Mouse (Mus musculus) CH12.LX (cell line): ENCODE measurements at regions not wholly inside any gene's neighbourhood (a gene's known extent, or its start where the extent isn't known, plus 50 kb on each side); places are given as distances from the start of the nearest gene placed in this dataset.

ENCODE experiments used
- DNase-seq: peaks from one replicate; pipeline ENCODE4 v3.0.0-alpha.2; 2013; ENCODE audit errors: extremely low read depth
- H3K27ac ChIP-seq: 2 replicates; pipeline ENCODE4 v1.5.1; 2012; ENCODE audit warnings: low read depth, mild to moderate bottlenecking, control low read depth, moderate library complexity; ENCODE audit not compliant: insufficient read depth
- H3K27me3 ChIP-seq: replicated peaks from 2 replicates; pipeline ENCODE3; 2012; ENCODE audit warnings: inconsistent platforms
- H3K36me3 ChIP-seq, 2 experiments: replicated peaks in 1 of 2; 2 replicates each; pipeline versions ENCODE3 to v1.6.1; 2012; ENCODE audit warnings: inconsistent platforms in 1 of 2, low read length in 1 of 2, mild to moderate bottlenecking in 1 of 2, mixed read lengths in 1 of 2, moderate library complexity in 1 of 2; ENCODE audit not compliant: control insufficient read depth in 1 of 2, insufficient read depth in 1 of 2
- H3K4me1 ChIP-seq, 2 experiments: 2 replicates each; pipeline ENCODE4 v1.6.1; 2012; ENCODE audit warnings: inconsistent platforms in 1 of 2, moderate library complexity in 1 of 2; ENCODE audit not compliant: insufficient read depth in 2 of 2, control insufficient read depth in 1 of 2
- H3K4me2 ChIP-seq: 2 replicates; pipeline ENCODE4 v1.6.1; 2012; ENCODE audit warnings: low read depth, mild to moderate bottlenecking, control low read depth; ENCODE audit not compliant: poor library complexity, insufficient read depth, severe bottlenecking
- H3K4me3 ChIP-seq, 3 experiments: fragments of 150-350 bp in 1 of 3; sonication (generic) in 1 of 3; replicated peaks in 1 of 3; 2 replicates each; pipeline versions ENCODE3 to v1.5.1; 2011 to 2012; ENCODE audit warnings: low read depth in 2 of 3, low read length in 2 of 3, mild to moderate bottlenecking in 2 of 3, moderate library complexity in 2 of 3, control low read depth in 1 of 3, improper control_type of control experiment in 1 of 3, inconsistent platforms in 1 of 3, mixed read lengths in 1 of 3; ENCODE audit not compliant: poor library complexity in 1 of 3
- H3K79me2 ChIP-seq: replicated peaks from 2 replicates; pipeline ENCODE4 v1.6.1; 2012; ENCODE audit warnings: mild to moderate bottlenecking, moderate library complexity; ENCODE audit not compliant: control insufficient read depth, poor library complexity, insufficient read depth, severe bottlenecking; ENCODE audit errors: extremely low read depth
- H3K9ac ChIP-seq: 2 replicates; pipeline ENCODE4 v1.6.1; 2012; ENCODE audit warnings: low read depth, mild to moderate bottlenecking, control low read depth, moderate library complexity; ENCODE audit not compliant: insufficient read depth
- H3K9me3 ChIP-seq: replicated peaks from 2 replicates; pipeline ENCODE3; 2012; ENCODE audit warnings: low read length, inconsistent platforms, mixed read lengths
- CHD1 ChIP-seq: IDR thresholded peaks from 2 replicates; pipeline ENCODE4 v1.6.1; 2012; ENCODE audit warnings: low read depth, low read length, improper control_type of control experiment, inconsistent platforms
- E2F4 ChIP-seq: IDR thresholded peaks from 2 replicates; pipeline ENCODE4 v1.6.1; 2011; ENCODE audit warnings: low read depth, low read length, improper control_type of control experiment; ENCODE audit not compliant: insufficient replicate concordance
- EP300 ChIP-seq: IDR thresholded peaks from 2 replicates; pipeline ENCODE4 v1.6.1; 2011; ENCODE audit warnings: low read length, improper control_type of control experiment
- GABPA ChIP-seq: IDR thresholded peaks from 2 replicates; pipeline ENCODE4 v1.6.1; 2012; ENCODE audit warnings: low read depth, low read length, improper control_type of control experiment, inconsistent platforms; ENCODE audit not compliant: insufficient replicate concordance
- IRF4 ChIP-seq: IDR thresholded peaks from 2 replicates; pipeline ENCODE4 v1.6.1; 2014; ENCODE audit warnings: low read depth, mild to moderate bottlenecking, inconsistent platforms, low read length, improper control_type of control experiment
- JUND ChIP-seq: conservative IDR thresholded peaks from 2 replicates; pipeline ENCODE4 v1.6.1; 2011; ENCODE audit warnings: low read depth, low read length, improper control_type of control experiment
- KAT2A ChIP-seq: IDR thresholded peaks from 2 replicates; pipeline ENCODE4 v1.6.1; 2012; ENCODE audit warnings: low read length, improper control_type of control experiment, inconsistent platforms; ENCODE audit not compliant: insufficient replicate concordance
- MAFK ChIP-seq: IDR thresholded peaks from 2 replicates; pipeline ENCODE4 v1.6.1; 2011; ENCODE audit warnings: low read length, improper control_type of control experiment; ENCODE audit not compliant: insufficient replicate concordance
- MAZ ChIP-seq: IDR thresholded peaks from 2 replicates; pipeline ENCODE4 v1.6.1; 2012; ENCODE audit warnings: low read depth, mild to moderate bottlenecking, inconsistent platforms, low read length, improper control_type of control experiment, moderate library complexity
- MXI1 ChIP-seq: IDR thresholded peaks from 2 replicates; pipeline ENCODE4 v1.6.1; 2011; ENCODE audit warnings: mild to moderate bottlenecking, low read depth, low read length, improper control_type of control experiment
- NELFE ChIP-seq: IDR thresholded peaks from 2 replicates; pipeline ENCODE4 v1.6.1; 2011; ENCODE audit warnings: low read depth, low read length, improper control_type of control experiment
- PAX5 ChIP-seq: IDR thresholded peaks from 2 replicates; pipeline ENCODE4 v1.6.1; 2012; ENCODE audit warnings: low read length, inconsistent platforms, mixed read lengths
- POLR2A ChIP-seq: IDR thresholded peaks from 2 replicates; pipeline ENCODE4 v1.6.1; 2011; ENCODE audit warnings: low read depth, mild to moderate bottlenecking, improper control_type of control experiment, low read length
- POLR2AphosphoS2 ChIP-seq: IDR thresholded peaks from 2 replicates; pipeline ENCODE4 v1.6.1; 2011; ENCODE audit warnings: low read depth, low read length, improper control_type of control experiment
- RAD21 ChIP-seq: IDR thresholded peaks from 2 replicates; pipeline ENCODE4 v1.6.1; 2011; ENCODE audit warnings: low read depth, mild to moderate bottlenecking, low read length, improper control_type of control experiment, moderate library complexity
- TBP ChIP-seq: conservative IDR thresholded peaks from 2 replicates; pipeline ENCODE4 v1.6.1; 2011; ENCODE audit warnings: low read depth, low read length, improper control_type of control experiment
- TCF12 ChIP-seq: IDR thresholded peaks from 2 replicates; pipeline ENCODE4 v1.6.1; 2014; ENCODE audit warnings: low read depth, mild to moderate bottlenecking, inconsistent platforms, low read length, improper control_type of control experiment
- UBTF ChIP-seq: IDR thresholded peaks from 2 replicates; pipeline ENCODE4 v1.6.1; 2012; ENCODE audit warnings: low read depth, mild to moderate bottlenecking, inconsistent platforms, low read length, improper control_type of control experiment, moderate library complexity
- USF1 ChIP-seq: IDR thresholded peaks from 2 replicates; pipeline ENCODE4 v1.6.1; 2014; ENCODE audit warnings: low read depth, mild to moderate bottlenecking, inconsistent platforms, low read length, improper control_type of control experiment
- USF2 ChIP-seq: conservative IDR thresholded peaks from 2 replicates; pipeline ENCODE4 v1.6.1; 2011; ENCODE audit warnings: low read depth, low read length, improper control_type of control experiment
- ZKSCAN1 ChIP-seq: IDR thresholded peaks from 2 replicates; pipeline ENCODE4 v1.6.1; 2012; ENCODE audit warnings: low read depth, inconsistent platforms, low read length, improper control_type of control experiment, borderline replicate concordance
- ZMIZ1 ChIP-seq: IDR thresholded peaks from 2 replicates; pipeline ENCODE4 v1.6.1; 2012; ENCODE audit warnings: low read depth, mild to moderate bottlenecking, inconsistent platforms, low read length, improper control_type of control experiment
- ZNF384 ChIP-seq: IDR thresholded peaks from 2 replicates; pipeline ENCODE4 v1.6.1; 2012; ENCODE audit warnings: low read depth, low read length, improper control_type of control experiment, inconsistent platforms
- dilution Hi-C: fragments of 300-500 bp; cut with MboI; formaldehyde crosslinking; loops from 2 replicates; pipeline ENCODE4 v1.14.3; 2020; ENCODE audit warnings: low sequenced_read_pairs; ENCODE audit not compliant: extremely low pct_unique_long_range_greater_than_20kb, extremely low pct_ligation_motif_present
- in situ Hi-C: fragments of 300-500 bp; cut with MboI; formaldehyde crosslinking; loops from 3 replicates; pipeline ENCODE4 v1.14.3; 2019; ENCODE audit warnings: low sequenced_read_pairs, low pct_ligation_motif_present, low pct_unique_long_range_greater_than_20kb, mixed read lengths

DNA sequence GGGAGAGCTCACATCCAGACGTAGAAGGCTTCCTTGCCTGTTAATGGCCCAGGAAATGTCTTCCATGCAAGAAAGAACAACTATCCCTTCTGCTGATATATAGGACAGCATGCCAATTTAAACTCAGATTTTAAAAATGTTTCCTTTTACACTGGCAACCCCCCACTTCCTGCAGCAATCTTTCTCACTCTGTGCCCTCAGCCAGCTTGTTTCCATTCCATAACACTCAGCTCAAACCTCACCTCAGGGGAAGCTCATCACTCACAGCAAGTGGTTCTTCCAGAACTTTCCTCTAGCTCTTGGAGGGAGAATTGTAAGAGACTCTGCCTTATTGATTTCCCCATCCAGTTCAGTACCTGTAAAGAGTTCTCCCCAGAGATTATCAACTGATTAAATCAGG is 165.0 kb upstream of the Trib2 start:
- peak; percentile 20 for DNase-seq
- in situ Hi-C loops = no loop called here
- H3K4me3 ChIP-seq = no peak overlapping the region
- H3K79me2 ChIP-seq = no peaks in the 10 kb centered on the region
- no peaks in the 10 kb centered on the region for H3K9me3 ChIP-seq
- H3K4me2 ChIP-seq = no peak overlapping the region
- H3K27me3 ChIP-seq = no peaks in the 10 kb centered on the region
- H3K36me3 ChIP-seq = no peaks in the 10 kb centered on the region
- no peak overlapping the region for H3K27ac ChIP-seq
- dilution Hi-C loops = no loop called here
- TF ChIP-seq EP300 (no peak; the same call in 1 of the 2 replicates), ZMIZ1 (no peak), KAT2A (no peak), NELFE (no peak), PAX5 (no peak), RAD21 (no peak), CHD1 (no peak), USF2 (no peak), TBP (no peak), MAZ (no peak)
- no peak overlapping the region for H3K9ac ChIP-seq
- H3K4me1 ChIP-seq = peaks cover 0 to 24% of the 10 kb centered on the region in 2 experiments; a peak in 2 of 4 replicates

DNA sequence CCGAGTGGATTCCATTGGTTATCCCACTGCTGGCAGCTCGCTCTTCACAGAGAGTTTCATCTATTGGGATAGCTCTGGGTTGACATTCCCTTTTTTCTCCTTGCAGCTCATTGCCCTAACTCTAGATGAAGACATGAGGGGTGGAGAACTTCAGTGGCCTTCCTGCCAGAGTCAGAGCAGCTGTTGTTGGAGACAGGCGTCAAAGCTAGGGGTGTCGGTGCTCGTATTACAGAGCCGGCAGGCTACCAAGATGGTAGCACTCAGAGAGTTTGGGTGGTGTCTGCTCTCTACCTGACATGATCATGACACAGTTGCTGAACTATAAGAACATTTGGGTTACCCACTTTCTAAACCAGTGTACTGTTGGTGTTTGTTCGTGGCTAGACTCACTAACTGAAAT is 162.5 kb upstream of the Trib2 start:
- Histone ChIP-seq H3K4me2 (no peak overlapping the region), H3K36me3 (no peaks in the 10 kb centered on the region), H3K4me3 (no peak overlapping the region), H3K79me2 (no peaks in the 10 kb centered on the region), H3K9me3 (no peaks in the 10 kb centered on the region), H3K27me3 (no peaks in the 10 kb centered on the region), H3K9ac (no peak overlapping the region), H3K4me1 (peaks cover 0 to 24% of the 10 kb centered on the region in 2 experiments; a peak in 2 of 4 replicates)
- in situ Hi-C loops = no loop called here
- dilution Hi-C loops = no loop called here
- TF ChIP-seq MAFK = no peak
- TF ChIP-seq ZKSCAN1 = no peak
- TF ChIP-seq UBTF = no peak
- TF ChIP-seq, all 38 proteins: peak for 0
- no peak overlapping the region for H3K27ac ChIP-seq
- no peak for DNase-seq

DNA sequence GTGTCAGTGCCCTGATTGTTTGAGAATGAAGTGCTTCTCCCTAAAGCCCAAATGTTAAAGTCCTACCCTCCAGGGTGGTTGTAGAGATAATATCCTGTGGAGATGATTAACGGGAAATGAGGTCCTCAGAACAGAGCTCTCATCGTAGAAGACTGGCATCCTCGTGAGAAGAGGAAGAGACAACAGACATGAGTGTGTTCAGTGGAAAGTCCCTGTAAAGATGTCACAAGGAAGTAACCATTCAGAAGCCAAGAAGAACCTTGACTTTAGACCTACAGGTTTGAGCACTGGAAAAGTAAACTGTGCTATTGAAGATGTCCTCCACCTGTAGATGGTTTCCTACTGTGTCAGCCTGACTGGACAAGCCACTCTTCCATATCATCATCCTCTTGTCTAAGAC is 155.1 kb upstream of the Trib2 start:
- Histone ChIP-seq H3K36me3 (no peaks in the 10 kb centered on the region), H3K27ac (no peak overlapping the region), H3K4me2 (no peak overlapping the region), H3K27me3 (no peaks in the 10 kb centered on the region), H3K79me2 (no peaks in the 10 kb centered on the region), H3K9ac (0 out of 2 replicates have a peak overlapping the region, but pooled peaks have one; percentile 4), H3K9me3 (no peaks in the 10 kb centered on the region), H3K4me3 (no peak overlapping the region), H3K4me1 (peaks cover 12 to 33% of the 10 kb centered on the region in 2 experiments; a peak in 3 of 4 replicates)
- peak; percentile 26 for DNase-seq
- in situ Hi-C loops = no loop called here
- dilution Hi-C loops = no loop called here
- TF ChIP-seq MAZ = no peak
- TF ChIP-seq E2F4 = no peak
- TF ChIP-seq CHD1 = no peak
- no peak for TF ChIP-seq POLR2A
- no peak for TF ChIP-seq POLR2AphosphoS2
- TF ChIP-seq IRF4 = no peak
- no peak for TF ChIP-seq GABPA
- no peak for TF ChIP-seq EP300
- no peak for TF ChIP-seq MXI1
- no peak for TF ChIP-seq USF1
- no peak for TF ChIP-seq TCF12
- no peak for TF ChIP-seq RAD21
- TF ChIP-seq PAX5 = no peak
- TF ChIP-seq JUND = no peak
- TF ChIP-seq ZNF384 = no peak
- no peak for TF ChIP-seq USF2
